Mouse (Mus musculus) heart, postnatal 10 days (tissue): Measurements from ENCODE around the gene Olfr328. TPM values are rescaled to one million over a fixed set of nuclear protein-coding genes. Genes with fewer than 3 reads are reported as not detected.

Source experiments
- total RNA-seq, 2 experiments: library from RNA; stranded (reverse); gene quantifications; 2 replicates each; pipeline ENCODE4 v1.2.3; 2021

Olfr328 gene
- total RNA-seq, 2 experiments from 2014 or later, result 0.07 TPM; not detected in 1

Other genes starting within 250 kb of the Olfr328 start
- 1 to 10 TPM; 4.5 TPM for gene Zfp692, start 248.6 kb downstream of the Olfr328 start, total RNA-seq
- 10 to 100 TPM; 48.5 to 51.4 TPM for gene Zfp672, start 225.3 kb downstream of the Olfr328 start, total RNA-seq
- 10 to 100 TPM; 44.3 to 44.8 TPM for gene Sh3bp5l, start 224.9 kb downstream of the Olfr328 start, total RNA-seq
- gene Lypd8, start 176.6 kb downstream of the Olfr328 start, total RNA-seq, result under 1 TPM in 1 of 2 experiments, not detected in 1; 0.22 TPM
- gene 1810065E05Rik, start 134.5 kb downstream of the Olfr328 start, total RNA-seq, result not detected
- not detected for gene Gm12253, start 123.1 kb downstream of the Olfr328 start, total RNA-seq
- not detected for gene Lypd9, start 102.7 kb downstream of the Olfr328 start, total RNA-seq
- gene Olfr30, start 93.4 kb downstream of the Olfr328 start, total RNA-seq, result not detected
- gene Olfr332, start 63.1 kb downstream of the Olfr328 start, total RNA-seq, result not detected
- not detected for gene Olfr331, start 53.1 kb downstream of the Olfr328 start, total RNA-seq
- gene Olfr330, start 20.8 kb downstream of the Olfr328 start, total RNA-seq, result not detected
- not detected for gene Olfr329-ps, start 9.2 kb downstream of the Olfr328 start, total RNA-seq
- not detected for gene Olfr224, start 14.9 kb upstream of the Olfr328 start, total RNA-seq
- not detected for gene Olfr325, start 22.1 kb upstream of the Olfr328 start, total RNA-seq
- gene Olfr324, start 39.5 kb upstream of the Olfr328 start, total RNA-seq, result not detected
- under 1 TPM; 0.52 to 0.79 TPM for gene 2210407C18Rik, start 60.4 kb upstream of the Olfr328 start, total RNA-seq
- not detected for gene Olfr323, start 74.9 kb upstream of the Olfr328 start, total RNA-seq
- under 1 TPM in 1 of 2 experiments, not detected in 1; 0.12 TPM for gene Trim58, start 84.8 kb upstream of the Olfr328 start, total RNA-seq
- not detected for gene Olfr322, start 103.1 kb upstream of the Olfr328 start, total RNA-seq
- not detected for gene Olfr320, start 125.5 kb upstream of the Olfr328 start, total RNA-seq
- gene Olfr319, start 143.5 kb upstream of the Olfr328 start, total RNA-seq, result not detected
- gene Olfr318, start 168.4 kb upstream of the Olfr328 start, total RNA-seq, result not detected
- gene Olfr317, start 183.6 kb upstream of the Olfr328 start, total RNA-seq, result not detected
- not detected for gene Olfr316, start 197.1 kb upstream of the Olfr328 start, total RNA-seq
- gene Olfr315, start 217.6 kb upstream of the Olfr328 start, total RNA-seq, result not detected
- not detected for gene Olfr314, start 227.3 kb upstream of the Olfr328 start, total RNA-seq
- gene Fam183b, start 246.3 kb upstream of the Olfr328 start, total RNA-seq, result under 1 TPM in 1 of 2 experiments, not detected in 1; 0.67 TPM